Mouse (Mus musculus) liver, embryonic 14 days (tissue): ENCODE results near the gene Nr0b1. TPM values are rescaled to one million over a fixed set of nuclear protein-coding genes. Genes with fewer than 3 reads are reported as not detected.

Source experiments
- polyA plus RNA-seq: library from polyadenylated mRNA; depleted of rRNA; stranded (reverse); fragments of >200 nt; gene quantifications from 2 replicates; pipeline ENCODE4 v1.2.3, GENCODE M21; 2012; rRNA removed

Gene Nr0b1
- 0.05 and 0.10 TPM in 2 replicates for polyA plus RNA-seq

GRCm38 (mm10) chrX:86191614-86192419 lies at the start of gene Nr0b1:
Gene Nr0b1, plus strand, starts transcription at chrX:86191764.

Other genes with a start within 250 kb of the Nr0b1 start
- not detected in 2 replicates for gene Samt3, start 147.6 kb upstream of the Nr0b1 start, polyA plus RNA-seq
- gene Mageb4, start 113.3 kb downstream of the Nr0b1 start, polyA plus RNA-seq = not detected in 2 replicates